Mouse (Mus musculus) intestine, embryonic 15.5 days (tissue): ENCODE measurements at regions not wholly inside any gene's neighbourhood (a gene's known extent, or its start where the extent isn't known, plus 50 kb on each side); places are given as distances from the start of the nearest gene placed in this dataset.

Experiments
- ATAC-seq: fragments of 200-750 bp; cut with Nextera tagmentation; 2 replicates; pipeline ENCODE4 v1.8.0; 2017; ENCODE audit warnings: moderate TSS enrichment, moderate library complexity
- H3K27ac ChIP-seq: fragments of 300-500 bp; sonication (generic); 2 replicates; pipeline ENCODE4 v1.5.1; 2015; ENCODE audit warnings: mild to moderate bottlenecking, inconsistent platforms
- H3K27me3 ChIP-seq: fragments of 300-500 bp; sonication (generic); replicated peaks from 2 replicates; pipeline ENCODE4 v1.6.1; 2015; ENCODE audit warnings: inconsistent platforms
- H3K36me3 ChIP-seq: fragments of 300-500 bp; sonication (generic); 2 replicates; pipeline ENCODE4 v1.6.1; 2015; ENCODE audit warnings: inconsistent platforms
- H3K4me1 ChIP-seq: fragments of 300-500 bp; sonication (generic); replicated peaks from 2 replicates; pipeline ENCODE4 v1.6.1; 2015; ENCODE audit warnings: inconsistent platforms
- H3K4me2 ChIP-seq: fragments of 300-500 bp; sonication (generic); replicated peaks from 2 replicates; pipeline ENCODE4 v1.6.1; 2015; ENCODE audit warnings: mild to moderate bottlenecking, inconsistent platforms
- H3K4me3 ChIP-seq: fragments of 300-500 bp; sonication (generic); replicated peaks from 2 replicates; pipeline ENCODE4 v1.5.1; 2015; ENCODE audit warnings: inconsistent platforms
- H3K9ac ChIP-seq: fragments of 300-500 bp; sonication (generic); 2 replicates; pipeline ENCODE4 v1.6.1; 2015; ENCODE audit warnings: inconsistent platforms
- H3K9me3 ChIP-seq: fragments of 300-500 bp; sonication (generic); 2 replicates; pipeline ENCODE4 v1.6.1; 2016; ENCODE audit warnings: inconsistent platforms
- WGBS: fragments of 180-500 bp; shearing (Covaris S2); methylation state at CpG from one replicate; pipeline ENCODE4 v1.1.7; 2015; 5-methylcytosine and 5-hydroxymethylcytosine counted together

DNA sequence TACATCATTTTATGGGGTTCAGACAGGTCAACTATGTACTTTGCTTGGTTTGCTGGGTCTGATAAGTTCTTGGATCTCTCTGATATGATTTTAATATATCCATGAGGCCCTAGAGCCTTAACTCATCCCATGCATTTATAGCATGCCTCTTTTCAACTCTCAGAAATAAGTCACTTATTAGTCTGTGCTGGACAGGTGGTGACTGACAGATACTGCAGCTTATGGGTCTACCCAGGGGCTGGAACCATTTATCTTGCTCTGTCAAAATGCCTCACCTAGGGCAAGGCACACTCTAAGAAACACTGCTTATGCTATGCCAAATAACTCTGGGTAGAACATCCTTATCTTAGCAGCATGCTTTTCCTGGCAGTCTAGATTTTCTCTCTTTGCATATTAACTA, 225.6 kb downstream of the Mbnl1 start:
- H3K27me3 ChIP-seq = no peaks in the 10 kb centered on the region
- H3K9me3 ChIP-seq = no peaks in the 10 kb centered on the region
- H3K9ac ChIP-seq = no peak overlapping the region
- H3K4me3 ChIP-seq = no peak overlapping the region
- no peaks in the 10 kb centered on the region for H3K4me1 ChIP-seq
- no peak overlapping the region for H3K27ac ChIP-seq
- H3K4me2 ChIP-seq = no peak overlapping the region
- H3K36me3 ChIP-seq = no peaks in the 10 kb centered on the region
- peak; percentile 69; the same call in 1 of the 2 replicates for ATAC-seq

GRCm38 (mm10) chr3:60707139-60707538, 234.5 kb downstream of the Mbnl1 start:
- Histone ChIP-seq H3K9me3 (no peaks in the 10 kb centered on the region), H3K27ac (no peak overlapping the region), H3K36me3 (no peaks in the 10 kb centered on the region), H3K4me1 (no peaks in the 10 kb centered on the region), H3K27me3 (no peaks in the 10 kb centered on the region), H3K4me2 (no peak overlapping the region), H3K9ac (no peak overlapping the region), H3K4me3 (no peak overlapping the region)
- 86% methylated on average over 4 of the region's 4 CpGs for WGBS
- ATAC-seq = no peak

DNA sequence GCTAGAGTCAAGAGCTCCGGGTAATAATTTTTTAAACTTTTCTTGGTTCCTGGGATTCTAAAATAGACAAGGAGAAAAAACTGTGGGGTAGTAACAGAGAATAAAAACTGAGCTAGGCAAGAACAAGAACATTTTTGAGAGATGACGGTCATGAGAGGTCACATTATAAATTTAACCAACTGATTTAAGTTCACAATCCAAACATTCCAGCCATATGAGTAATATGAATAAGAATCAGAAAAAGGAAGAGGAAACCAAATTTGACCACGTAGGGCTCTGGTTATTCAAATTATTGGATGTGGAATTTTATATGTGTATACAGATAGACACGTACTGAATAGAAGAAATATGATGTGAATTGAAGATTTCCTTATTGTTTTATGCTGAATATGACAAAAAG, 240.3 kb downstream of the Mbnl1 start:
- 77% methylated on average over 4 of the region's 4 CpGs for WGBS
- Histone ChIP-seq H3K4me3 (no peak overlapping the region), H3K27ac (no peak overlapping the region), H3K4me1 (no peaks in the 10 kb centered on the region), H3K4me2 (no peak overlapping the region), H3K9me3 (no peaks in the 10 kb centered on the region), H3K36me3 (no peaks in the 10 kb centered on the region), H3K27me3 (no peaks in the 10 kb centered on the region), H3K9ac (no peak overlapping the region)
- ATAC-seq = no peak

GRCm38 (mm10) chr3:60720322-60720721, 247.7 kb downstream of the Mbnl1 start:
- H3K9ac ChIP-seq = no peak overlapping the region
- H3K4me1 ChIP-seq = no peaks in the 10 kb centered on the region
- H3K4me2 ChIP-seq = no peak overlapping the region
- H3K9me3 ChIP-seq = no peaks in the 10 kb centered on the region
- no peaks in the 10 kb centered on the region for H3K27me3 ChIP-seq
- no peak overlapping the region for H3K4me3 ChIP-seq
- no peak overlapping the region for H3K27ac ChIP-seq
- no peaks in the 10 kb centered on the region for H3K36me3 ChIP-seq
- ATAC-seq = no peak

DNA sequence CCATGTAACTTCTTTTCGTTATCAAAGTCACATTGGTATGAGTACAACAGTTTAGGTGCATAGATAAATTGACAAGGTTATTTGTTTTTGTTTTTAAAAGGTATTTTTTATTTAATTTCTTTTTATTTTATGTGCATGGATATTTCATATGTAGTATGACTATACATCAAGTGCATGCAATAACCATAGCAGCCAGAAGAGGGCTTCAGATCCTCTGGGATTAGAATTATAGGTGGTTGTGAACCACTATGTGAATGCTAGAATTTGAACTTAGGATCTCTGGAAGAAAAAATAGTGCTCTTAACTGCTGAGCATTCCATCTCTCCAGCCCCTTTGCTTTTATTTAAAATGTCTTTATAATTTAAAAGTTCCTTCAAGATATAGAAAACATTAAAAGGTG, 258.7 kb downstream of the Mbnl1 start:
- Histone ChIP-seq H3K27ac (no peak overlapping the region), H3K9ac (no peak overlapping the region), H3K4me1 (no peaks in the 10 kb centered on the region), H3K4me3 (no peak overlapping the region), H3K4me2 (no peak overlapping the region), H3K36me3 (no peaks in the 10 kb centered on the region), H3K27me3 (no peaks in the 10 kb centered on the region), H3K9me3 (no peaks in the 10 kb centered on the region)
- no peak for ATAC-seq
- WGBS = 97% methylated on average over 1 of the region's 1 CpGs

- H3K4me3 ChIP-seq = no peak overlapping the region
- no peaks in the 10 kb centered on the region for H3K36me3 ChIP-seq
- H3K27me3 ChIP-seq = no peaks in the 10 kb centered on the region
- H3K4me2 ChIP-seq = no peak overlapping the region
- ATAC-seq = 0 out of 2 replicates have a peak, but pooled peaks have one; percentile 59
- no peaks in the 10 kb centered on the region for H3K4me1 ChIP-seq
- no peaks in the 10 kb centered on the region for H3K9me3 ChIP-seq
- no peak overlapping the region for H3K9ac ChIP-seq
- H3K27ac ChIP-seq = 0 out of 2 replicates have a peak overlapping the region, but pooled peaks have one; percentile 32
Observed at GRCm38 (mm10) chr3:60740543-60741294, 261.9 kb upstream of the P2ry1 start.

GRCm38 (mm10) chr3:60741379-60741778, 261.2 kb upstream of the P2ry1 start:
- Histone ChIP-seq H3K4me3 (no peak overlapping the region), H3K27me3 (no peaks in the 10 kb centered on the region), H3K4me1 (no peaks in the 10 kb centered on the region), H3K27ac (no peak overlapping the region), H3K9me3 (no peaks in the 10 kb centered on the region), H3K4me2 (no peak overlapping the region), H3K36me3 (no peaks in the 10 kb centered on the region), H3K9ac (no peak overlapping the region)
- no peak for ATAC-seq
- 64% methylated on average over 5 of the region's 5 CpGs for WGBS

DNA sequence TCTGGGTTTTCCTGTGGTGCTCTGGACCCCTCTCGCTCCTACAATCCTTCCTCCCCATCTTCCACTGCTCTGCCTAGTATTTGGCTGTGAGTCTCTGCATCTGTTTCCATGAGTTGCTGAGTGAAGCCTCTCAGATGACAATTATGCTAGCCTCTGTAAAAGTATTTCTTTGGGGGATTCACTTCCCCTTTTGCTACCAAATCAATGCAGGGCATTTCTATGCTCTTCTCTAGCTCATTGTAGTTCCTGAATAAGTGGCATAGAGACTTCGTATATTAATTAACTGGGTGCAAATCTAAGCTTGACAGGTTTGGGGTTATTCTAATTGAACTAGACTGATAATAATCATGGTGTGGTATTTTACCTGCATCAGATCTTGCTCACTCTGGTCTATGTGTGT, 260.4 kb upstream of the P2ry1 start:
- Histone ChIP-seq H3K36me3 (no peaks in the 10 kb centered on the region), H3K9me3 (no peaks in the 10 kb centered on the region), H3K4me3 (no peak overlapping the region), H3K9ac (no peak overlapping the region), H3K4me2 (no peak overlapping the region), H3K4me1 (no peaks in the 10 kb centered on the region), H3K27me3 (no peaks in the 10 kb centered on the region), H3K27ac (no peak overlapping the region)
- WGBS = 90% methylated on average over 2 of the region's 2 CpGs
- ATAC-seq = no peak

DNA sequence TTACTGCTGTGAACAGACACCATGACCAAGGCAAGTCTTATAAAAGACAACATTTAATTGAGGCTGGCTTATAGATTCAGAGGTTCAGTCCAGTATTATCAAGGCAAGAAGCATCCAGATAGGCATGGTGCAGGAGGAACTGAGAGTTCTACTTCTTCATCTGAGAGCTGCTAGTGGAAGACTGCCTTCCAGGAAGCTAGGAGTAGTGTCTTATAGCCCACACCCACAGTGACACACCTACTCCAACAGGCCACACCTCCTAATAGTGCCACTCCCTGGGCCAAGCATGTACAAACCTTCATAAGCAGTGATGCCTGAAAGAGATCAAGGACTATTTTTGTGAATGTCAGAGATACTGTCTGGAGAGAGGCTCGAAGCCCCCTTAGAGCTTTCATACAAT, 257.5 kb upstream of the P2ry1 start:
- H3K36me3 ChIP-seq = no peaks in the 10 kb centered on the region
- no peak overlapping the region for H3K4me3 ChIP-seq
- 91% methylated on average over 1 of the region's 1 CpGs for WGBS
- no peaks in the 10 kb centered on the region for H3K4me1 ChIP-seq
- no peak overlapping the region for H3K4me2 ChIP-seq
- no peak overlapping the region for H3K27ac ChIP-seq
- ATAC-seq = no peak
- no peaks in the 10 kb centered on the region for H3K9me3 ChIP-seq
- H3K27me3 ChIP-seq = no peaks in the 10 kb centered on the region
- no peak overlapping the region for H3K9ac ChIP-seq

GRCm38 (mm10) chr3:60758568-60758967, 244.0 kb upstream of the P2ry1 start:
- Histone ChIP-seq H3K27me3 (no peaks in the 10 kb centered on the region), H3K9ac (no peak overlapping the region), H3K4me2 (no peak overlapping the region), H3K27ac (no peak overlapping the region), H3K4me3 (no peak overlapping the region), H3K4me1 (no peaks in the 10 kb centered on the region), H3K36me3 (no peaks in the 10 kb centered on the region), H3K9me3 (no peaks in the 10 kb centered on the region)
- whole genome bisulfite sequencing = 52% methylated on average over 2 of the region's 2 CpGs
- ATAC-seq = no peak; the same call in 1 of the 2 replicates

- no peaks in the 10 kb centered on the region for H3K4me1 ChIP-seq
- ATAC-seq = no peak
Observed at GRCm38 (mm10) chr3:60759046-60759445, 243.5 kb upstream of the P2ry1 start.

GRCm38 (mm10) chr3:60762874-60763273, 239.7 kb upstream of the P2ry1 start:
- no peak overlapping the region for H3K27ac ChIP-seq

More at GRCm38 (mm10) chr3:60759046-60759445, 243.5 kb upstream of the P2ry1 start:
- Histone ChIP-seq H3K9ac (no peak overlapping the region), H3K9me3 (no peaks in the 10 kb centered on the region), H3K36me3 (no peaks in the 10 kb centered on the region), H3K4me2 (no peak overlapping the region), H3K27me3 (no peaks in the 10 kb centered on the region), H3K4me3 (no peak overlapping the region), H3K27ac (no peak overlapping the region)

DNA sequence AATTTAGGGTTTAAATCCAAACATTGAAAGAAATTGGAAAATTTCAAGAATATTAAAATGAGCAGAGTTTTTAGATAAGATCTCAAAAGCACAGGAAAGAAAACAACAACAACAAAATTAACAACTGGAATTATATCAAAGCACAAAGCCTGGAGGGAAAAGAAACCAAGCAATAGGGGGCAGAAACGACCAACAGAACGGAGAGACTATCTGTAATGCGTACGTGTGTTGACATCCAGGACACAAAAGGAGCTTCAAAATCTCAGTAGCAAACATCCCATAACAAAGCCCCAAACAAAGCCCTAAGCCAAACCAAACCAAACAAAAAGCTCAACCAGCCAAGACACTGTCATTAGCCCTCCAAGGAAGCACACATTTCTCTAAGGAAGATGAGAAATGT, 237.5 kb upstream of the P2ry1 start:
- WGBS = 69% methylated on average over 4 of the region's 4 CpGs
- H3K9me3 ChIP-seq = no peaks in the 10 kb centered on the region
- H3K4me3 ChIP-seq = no peak overlapping the region
- no peaks in the 10 kb centered on the region for H3K27me3 ChIP-seq
- no peak overlapping the region for H3K9ac ChIP-seq
- H3K36me3 ChIP-seq = no peaks in the 10 kb centered on the region
- H3K27ac ChIP-seq = no peak overlapping the region
- ATAC-seq = no peak
- H3K4me2 ChIP-seq = no peak overlapping the region
- no peaks in the 10 kb centered on the region for H3K4me1 ChIP-seq

More at GRCm38 (mm10) chr3:60762874-60763273, 239.7 kb upstream of the P2ry1 start:
- Histone ChIP-seq H3K27me3 (no peaks in the 10 kb centered on the region), H3K36me3 (no peaks in the 10 kb centered on the region), H3K4me3 (no peak overlapping the region), H3K9me3 (no peaks in the 10 kb centered on the region), H3K4me1 (no peaks in the 10 kb centered on the region), H3K9ac (no peak overlapping the region), H3K4me2 (no peak overlapping the region)
- WGBS = 60% methylated on average over 4 of the region's 4 CpGs
- ATAC-seq = no peak
